Mouse (Mus musculus) midbrain, embryonic 15.5 days (tissue): Measurements from ENCODE around the gene Dok7. TPM values are rescaled to one million over a fixed set of nuclear protein-coding genes. Genes with fewer than 3 reads are reported as not detected.

Experiments
- ATAC-seq: fragments of 200-750 bp; cut with Nextera tagmentation; replicated peaks from 2 replicates; pipeline ENCODE4 v1.8.0; 2017; ENCODE audit warnings: moderate TSS enrichment
- H3K27ac ChIP-seq: fragments of 300-500 bp; sonication (generic); 2 replicates; pipeline ENCODE4 v1.5.1; 2015; ENCODE audit warnings: mild to moderate bottlenecking, inconsistent platforms
- H3K27me3 ChIP-seq: fragments of 300-500 bp; sonication (generic); replicated peaks from 2 replicates; pipeline ENCODE4 v1.6.1; 2015; ENCODE audit warnings: inconsistent platforms
- H3K36me3 ChIP-seq: fragments of 300-500 bp; sonication (generic); replicated peaks from 2 replicates; pipeline ENCODE4 v1.6.1; 2015; ENCODE audit warnings: inconsistent platforms
- H3K4me1 ChIP-seq: fragments of 300-500 bp; sonication (generic); 2 replicates; pipeline ENCODE4 v1.6.1; 2015; ENCODE audit warnings: inconsistent platforms
- H3K4me2 ChIP-seq: fragments of 300-500 bp; sonication (generic); 2 replicates; pipeline ENCODE4 v1.6.1; 2015; ENCODE audit warnings: inconsistent platforms, mild to moderate bottlenecking, moderate library complexity
- H3K4me3 ChIP-seq: fragments of 300-500 bp; sonication (generic); 2 replicates; pipeline ENCODE4 v1.5.1; 2015; ENCODE audit warnings: mild to moderate bottlenecking, inconsistent platforms
- H3K9ac ChIP-seq: fragments of 300-500 bp; sonication (generic); 2 replicates; pipeline ENCODE4 v1.6.1; 2015; ENCODE audit warnings: mild to moderate bottlenecking, inconsistent platforms
- H3K9me3 ChIP-seq: fragments of 300-500 bp; sonication (generic); 2 replicates; pipeline ENCODE4 v1.6.1; 2016; ENCODE audit warnings: inconsistent platforms
- WGBS: fragments of 180-500 bp; shearing (Covaris S2); methylation state at CpG from one replicate; pipeline ENCODE4 v1.1.7; 2015; ENCODE audit warnings: mixed read lengths; 5-methylcytosine and 5-hydroxymethylcytosine counted together
- polyA plus RNA-seq: library from polyadenylated mRNA; unstranded; fragments of >200 nt; fragmentation: Nextera tagmentation; extraction: Ambion mirVana; gene quantifications from 2 replicates; pipeline ENCODE4 v1.2.1, GENCODE M21; 2015

The Dok7 gene
- polyA plus RNA-seq, 1 experiment from 2014 or later: 7.9 TPM

DNA sequence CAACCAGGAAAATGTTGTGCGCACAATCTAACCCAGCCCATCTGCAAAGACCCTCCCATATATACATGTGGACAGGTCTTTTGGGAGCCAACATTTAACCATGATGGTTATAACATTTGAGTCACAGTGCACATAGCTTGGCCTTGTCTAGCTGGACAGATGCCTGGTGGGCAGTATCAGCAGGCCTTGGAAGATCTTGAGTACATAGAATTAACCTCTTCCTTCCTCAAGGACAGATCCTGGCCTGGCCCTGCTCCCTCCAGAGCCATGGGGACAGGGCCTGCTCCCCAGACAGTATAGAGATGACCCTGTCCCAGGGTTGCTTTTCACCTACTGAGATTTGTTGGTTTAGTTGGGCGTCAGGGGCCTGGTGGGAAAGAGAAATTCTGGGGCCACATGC lies 13.3 kb downstream of the Dok7 start:
- H3K36me3 ChIP-seq: no peaks in the 10 kb centered on the region
- no peaks in the 10 kb centered on the region for H3K9me3 ChIP-seq
- no peak overlapping the region for H3K27ac ChIP-seq
- no peak overlapping the region for H3K4me2 ChIP-seq
- ATAC-seq: no peak
- WGBS: 84% methylated on average over 2 of the region's 2 CpGs
- no peaks in the 10 kb centered on the region for H3K27me3 ChIP-seq
- H3K4me3 ChIP-seq: no peak overlapping the region
- H3K4me1 ChIP-seq: no peaks in the 10 kb centered on the region
- no peak overlapping the region for H3K9ac ChIP-seq

DNA sequence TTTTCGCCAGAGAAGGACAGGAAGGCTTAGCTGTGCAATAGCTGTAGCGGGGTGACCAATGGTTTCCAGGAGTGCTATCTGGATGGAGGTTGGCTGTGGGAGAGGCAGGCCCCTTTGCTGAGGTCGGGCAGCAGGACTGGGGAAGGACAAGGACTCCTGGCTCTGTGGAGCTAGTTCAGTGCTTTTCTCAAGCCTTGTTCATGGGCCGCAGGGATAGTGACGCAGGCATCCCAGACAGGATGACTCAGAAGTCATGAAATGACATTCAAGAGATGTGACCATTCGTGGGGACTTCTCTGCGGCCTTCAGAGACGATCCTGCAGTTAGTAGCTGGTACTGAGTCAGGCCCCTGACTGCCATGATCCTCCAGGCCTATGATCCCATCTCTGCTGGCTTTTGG lies 13.7 kb downstream of the Dok7 start:
- no peaks in the 10 kb centered on the region for H3K9me3 ChIP-seq
- H3K4me2 ChIP-seq: no peak overlapping the region
- H3K4me1 ChIP-seq: no peaks in the 10 kb centered on the region
- H3K4me3 ChIP-seq: no peak overlapping the region
- no peak for ATAC-seq
- H3K36me3 ChIP-seq: no peaks in the 10 kb centered on the region
- no peak overlapping the region for H3K27ac ChIP-seq
- H3K27me3 ChIP-seq: no peaks in the 10 kb centered on the region
- WGBS: 90% methylated on average over 8 of the region's 8 CpGs
- no peak overlapping the region for H3K9ac ChIP-seq

DNA sequence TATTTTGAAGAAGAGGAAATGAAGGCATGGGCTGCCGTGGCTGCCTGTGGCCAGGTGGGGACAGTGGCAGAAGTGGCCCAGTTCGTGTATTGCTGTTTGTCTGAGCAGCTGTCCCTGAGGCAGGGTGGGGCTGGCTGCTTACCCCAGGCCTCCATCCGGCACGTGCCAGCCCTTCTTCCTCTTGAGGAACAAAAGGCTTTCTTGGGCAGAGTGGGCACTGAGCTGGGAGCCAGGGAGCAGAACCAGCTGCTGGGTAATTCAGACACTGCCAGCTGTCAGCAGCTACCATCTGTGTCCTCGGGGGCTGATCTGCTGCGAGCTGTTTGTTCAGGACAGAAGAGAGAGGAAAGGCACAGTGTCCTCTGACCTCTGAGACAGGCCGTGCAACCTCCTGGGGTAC lies 14.4 kb downstream of the Dok7 start:
- no peak overlapping the region for H3K9ac ChIP-seq
- no peaks in the 10 kb centered on the region for H3K9me3 ChIP-seq
- peak; percentile 54; the same call in 1 of the 2 replicates for ATAC-seq
- no peak overlapping the region for H3K4me3 ChIP-seq
- H3K4me1 ChIP-seq: no peaks in the 10 kb centered on the region
- 43% methylated on average over 7 of the region's 7 CpGs for WGBS
- H3K27me3 ChIP-seq: no peaks in the 10 kb centered on the region
- H3K27ac ChIP-seq: no peak overlapping the region
- no peak overlapping the region for H3K4me2 ChIP-seq
- H3K36me3 ChIP-seq: no peaks in the 10 kb centered on the region

DNA sequence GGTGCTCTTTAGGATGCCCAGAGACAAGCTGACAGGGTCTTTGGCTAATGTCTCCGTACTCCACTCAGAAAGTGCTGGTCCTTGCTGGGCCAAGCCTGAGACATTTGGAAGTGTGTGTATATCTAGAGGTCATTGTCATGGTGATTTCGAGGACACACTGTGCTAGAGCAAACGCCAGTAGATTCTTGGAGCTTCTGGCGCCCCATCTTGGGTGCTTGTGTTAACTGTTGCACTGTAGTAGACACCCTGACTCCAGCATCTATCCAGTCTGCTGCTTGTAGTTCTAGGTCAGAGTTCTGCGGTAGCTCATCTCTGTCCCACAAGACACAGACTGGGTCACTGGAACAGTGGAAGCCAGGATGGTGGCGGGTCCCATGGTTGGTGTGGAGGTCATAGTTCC lies 15.3 kb downstream of the Dok7 start:
- no peaks in the 10 kb centered on the region for H3K27me3 ChIP-seq
- no peaks in the 10 kb centered on the region for H3K9me3 ChIP-seq
- no peak for ATAC-seq
- no peak overlapping the region for H3K4me2 ChIP-seq
- no peak overlapping the region for H3K9ac ChIP-seq
- H3K27ac ChIP-seq: no peak overlapping the region
- H3K36me3 ChIP-seq: no peaks in the 10 kb centered on the region
- 91% methylated on average over 6 of the region's 6 CpGs for WGBS
- H3K4me3 ChIP-seq: no peak overlapping the region
- H3K4me1 ChIP-seq: no peaks in the 10 kb centered on the region

DNA sequence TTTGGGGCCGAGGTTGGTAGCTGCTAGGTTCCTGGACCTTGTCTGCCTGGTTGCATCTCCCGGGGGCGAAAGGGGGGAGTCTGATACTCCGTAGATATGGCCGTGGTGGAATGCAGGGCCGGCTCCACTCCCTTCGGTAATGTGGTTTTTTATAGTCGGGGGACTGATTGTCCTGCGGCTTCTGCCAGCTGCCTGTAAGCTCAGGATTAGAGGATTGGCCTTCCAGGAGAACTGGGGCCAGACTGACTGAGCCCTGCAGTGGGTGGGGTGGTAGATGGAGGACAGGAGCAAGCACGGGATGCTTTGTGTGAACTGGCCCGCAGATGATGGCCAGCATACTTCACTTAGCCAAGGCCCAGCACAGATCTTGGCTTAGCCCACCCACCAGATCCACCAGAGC lies 16.7 kb downstream of the Dok7 start:
- no peak overlapping the region for H3K27ac ChIP-seq
- no peak overlapping the region for H3K4me3 ChIP-seq

DNA sequence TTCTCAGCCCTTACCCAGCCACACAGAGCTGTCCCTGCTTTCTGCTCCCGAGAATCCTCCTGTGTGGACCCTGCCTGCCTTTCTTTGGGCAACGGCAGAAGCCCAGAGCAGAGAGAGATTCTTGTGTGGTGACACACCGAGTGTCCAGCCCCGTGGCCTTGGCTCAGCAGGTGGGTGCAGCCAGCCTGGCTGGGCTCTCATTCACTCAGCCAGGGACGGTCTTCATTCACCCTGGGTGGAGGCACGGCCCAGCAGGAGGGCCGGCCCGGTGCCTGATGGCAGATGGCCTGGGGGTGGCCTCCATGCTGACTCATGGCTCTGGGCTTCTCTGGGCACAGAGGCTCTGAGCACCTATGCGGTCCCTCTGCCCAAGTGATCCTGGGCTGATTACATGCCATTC lies 17.4 kb downstream of the Dok7 start:
- Histone ChIP-seq H3K27me3 (peaks cover 7% of the 10 kb centered on the region; the same call in 1 of the 2 replicates), H3K9ac (no peak overlapping the region), H3K27ac (no peak overlapping the region), H3K4me3 (no peak overlapping the region), H3K9me3 (no peaks in the 10 kb centered on the region), H3K4me1 (no peaks in the 10 kb centered on the region), H3K36me3 (no peaks in the 10 kb centered on the region), H3K4me2 (no peak overlapping the region)
- 74% methylated on average over 9 of the region's 9 CpGs for WGBS
- ATAC-seq: no peak

More for the DNA sequence above, 16.7 kb downstream of the Dok7 start:
- no peaks in the 10 kb centered on the region for H3K27me3 ChIP-seq
- no peak overlapping the region for H3K4me2 ChIP-seq
- WGBS: 83% methylated on average over 11 of the region's 11 CpGs
- no peaks in the 10 kb centered on the region for H3K36me3 ChIP-seq
- no peaks in the 10 kb centered on the region for H3K9me3 ChIP-seq
- no peak for ATAC-seq
- no peak overlapping the region for H3K9ac ChIP-seq
- H3K4me1 ChIP-seq: no peaks in the 10 kb centered on the region

DNA sequence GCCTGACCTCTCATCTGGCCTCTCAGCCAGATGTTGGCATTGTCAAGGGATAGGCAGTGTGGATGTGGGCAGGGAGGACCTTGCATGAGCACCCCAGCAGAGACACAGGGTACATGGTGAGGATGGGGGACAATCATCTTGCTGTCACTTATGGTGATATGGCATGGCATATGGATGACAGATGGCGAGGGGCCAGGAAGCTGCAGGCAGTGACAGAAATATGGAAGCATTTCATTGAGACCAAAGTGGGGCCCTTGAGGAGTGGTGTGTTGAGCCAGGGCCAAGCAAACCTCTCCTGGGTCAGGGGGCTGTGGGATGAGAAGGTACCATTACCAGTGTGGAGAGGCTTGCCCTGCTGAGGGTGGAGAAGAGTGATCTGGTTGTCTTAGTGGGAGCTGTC lies 19.8 kb downstream of the Dok7 start:
- H3K4me3 ChIP-seq: no peak overlapping the region
- H3K36me3 ChIP-seq: no peaks in the 10 kb centered on the region
- H3K27ac ChIP-seq: no peak overlapping the region
- WGBS: 100% methylated on average over 1 of the region's 1 CpGs
- no peak for ATAC-seq
- no peaks in the 10 kb centered on the region for H3K4me1 ChIP-seq
- H3K4me2 ChIP-seq: no peak overlapping the region
- no peak overlapping the region for H3K9ac ChIP-seq
- peaks cover 8% of the 10 kb centered on the region; the same call in 1 of the 2 replicates for H3K27me3 ChIP-seq
- H3K9me3 ChIP-seq: no peaks in the 10 kb centered on the region

DNA sequence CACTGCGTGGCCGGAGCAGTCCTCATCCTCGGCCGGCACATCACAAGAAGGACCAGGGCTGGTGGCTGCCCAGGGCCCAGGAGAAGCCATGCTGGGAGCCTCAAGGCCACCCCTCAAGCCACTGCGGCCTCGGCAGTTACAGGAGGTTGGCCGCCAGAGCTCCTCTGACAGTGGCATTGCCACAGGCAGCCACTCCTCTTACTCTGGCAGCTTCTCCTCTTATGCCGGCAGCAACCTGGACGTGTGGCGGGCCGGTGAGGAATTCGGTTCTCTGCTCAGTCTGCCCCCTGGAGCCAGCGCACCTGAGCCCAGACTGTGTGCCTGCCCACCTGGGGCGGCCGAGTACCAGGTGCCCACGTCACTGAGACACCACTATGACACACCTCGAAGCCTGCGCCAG lies 22.5 kb downstream of the Dok7 start:
- 31% methylated on average over 18 of the region's 18 CpGs for WGBS
- Histone ChIP-seq H3K36me3 (no peaks in the 10 kb centered on the region), H3K27ac (no peak overlapping the region), H3K9ac (no peak overlapping the region), H3K4me1 (no peaks in the 10 kb centered on the region), H3K27me3 (peaks cover 8% of the 10 kb centered on the region; the same call in 1 of the 2 replicates), H3K4me3 (no peak overlapping the region), H3K9me3 (no peaks in the 10 kb centered on the region), H3K4me2 (no peak overlapping the region)
- no peak for ATAC-seq

DNA sequence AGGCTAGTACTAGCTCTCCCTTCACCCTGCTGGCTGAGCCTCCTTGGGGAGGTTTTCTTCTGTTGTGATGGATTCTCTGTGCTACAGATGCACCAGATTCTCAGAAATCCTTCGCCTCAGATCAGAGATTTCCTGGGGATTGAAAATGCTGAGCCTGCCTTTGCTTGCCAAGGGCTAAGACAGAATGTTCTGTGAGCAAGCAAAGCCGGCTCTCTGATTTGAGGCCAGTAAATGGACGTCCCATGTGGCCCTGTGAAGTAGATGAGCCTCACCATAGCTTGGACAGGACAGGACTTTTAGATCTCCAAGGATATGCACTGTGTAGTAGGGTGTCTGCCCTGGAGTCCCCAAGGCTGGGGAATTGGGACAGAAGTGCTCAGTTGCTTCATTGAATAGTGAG lies 28.3 kb downstream of the Dok7 start:
- no peaks in the 10 kb centered on the region for H3K9me3 ChIP-seq
- no peak overlapping the region for H3K27ac ChIP-seq
- no peaks in the 10 kb centered on the region for H3K36me3 ChIP-seq
- no peaks in the 10 kb centered on the region for H3K4me1 ChIP-seq
- no peak overlapping the region for H3K4me3 ChIP-seq
- no peak overlapping the region for H3K9ac ChIP-seq
- WGBS: 66% methylated on average over 3 of the region's 3 CpGs
- H3K4me2 ChIP-seq: no peak overlapping the region
- no peak for ATAC-seq
- H3K27me3 ChIP-seq: no peaks in the 10 kb centered on the region

DNA sequence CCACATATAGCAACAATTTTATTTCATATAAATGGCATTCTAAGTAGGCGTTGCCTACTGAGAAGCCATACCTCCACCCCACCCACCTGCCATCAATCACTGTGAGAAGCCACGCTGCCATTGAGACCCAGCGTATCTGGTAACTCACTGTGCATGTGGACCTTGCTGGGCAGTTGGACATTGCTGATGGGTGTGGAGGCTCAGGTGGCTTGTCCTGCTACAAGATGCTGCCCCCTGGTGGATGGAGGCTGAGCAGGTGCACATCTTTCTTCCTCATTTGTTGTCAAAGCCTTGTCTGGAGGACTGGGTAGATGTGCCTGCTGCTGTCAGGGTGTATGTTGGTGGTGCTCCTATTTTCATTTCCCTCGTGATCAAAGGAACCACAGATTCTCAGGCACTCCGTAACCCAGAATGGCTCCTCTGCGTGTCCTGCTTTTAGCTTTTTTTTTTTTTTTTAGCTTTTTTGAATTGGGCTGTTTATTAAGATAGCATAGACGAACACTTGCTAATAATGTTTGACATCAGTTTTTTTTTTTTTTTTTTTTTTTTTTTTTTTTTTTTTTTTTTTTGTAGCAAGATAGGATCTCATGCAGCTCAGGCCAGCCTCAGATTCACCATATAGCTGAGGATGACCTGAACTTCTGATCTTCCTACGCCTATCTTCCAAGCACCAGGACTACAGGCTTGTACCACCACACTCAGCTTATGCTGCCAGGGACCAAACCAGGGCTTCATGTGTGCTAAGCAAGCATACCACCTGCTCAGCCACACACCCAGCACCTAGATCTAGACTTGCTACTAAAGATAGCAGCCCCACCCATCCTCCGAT lies 32.4 kb downstream of the Dok7 start:
- Histone ChIP-seq H3K4me3 (no peak overlapping the region), H3K4me1 (no peaks in the 10 kb centered on the region), H3K36me3 (peaks cover 22% of the 10 kb centered on the region), H3K4me2 (no peak overlapping the region), H3K9ac (no peak overlapping the region), H3K27me3 (no peaks in the 10 kb centered on the region), H3K27ac (no peak overlapping the region), H3K9me3 (no peaks in the 10 kb centered on the region)
- no peak for ATAC-seq
- WGBS: 69% methylated on average over 9 of the region's 9 CpGs

DNA sequence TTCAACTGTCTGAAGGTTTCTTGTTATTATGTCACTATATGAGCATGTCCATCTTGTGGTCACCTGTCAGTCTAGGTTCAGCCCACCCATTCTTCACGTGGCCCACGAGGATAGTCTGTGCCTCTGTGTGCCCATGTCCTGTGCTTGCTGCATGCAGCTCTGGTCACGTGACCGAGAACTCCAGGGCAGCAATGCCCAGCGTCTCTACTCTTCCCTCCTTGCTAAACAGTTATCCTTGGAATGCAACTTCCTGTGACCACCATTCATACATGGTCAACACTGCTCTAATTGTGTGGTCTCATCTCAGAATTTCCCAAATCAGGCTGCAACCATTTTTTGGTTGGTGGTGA lies 33.0 kb downstream of the Dok7 start:
- ATAC-seq: no peak
- 80% methylated on average over 5 of the region's 5 CpGs for WGBS

DNA sequence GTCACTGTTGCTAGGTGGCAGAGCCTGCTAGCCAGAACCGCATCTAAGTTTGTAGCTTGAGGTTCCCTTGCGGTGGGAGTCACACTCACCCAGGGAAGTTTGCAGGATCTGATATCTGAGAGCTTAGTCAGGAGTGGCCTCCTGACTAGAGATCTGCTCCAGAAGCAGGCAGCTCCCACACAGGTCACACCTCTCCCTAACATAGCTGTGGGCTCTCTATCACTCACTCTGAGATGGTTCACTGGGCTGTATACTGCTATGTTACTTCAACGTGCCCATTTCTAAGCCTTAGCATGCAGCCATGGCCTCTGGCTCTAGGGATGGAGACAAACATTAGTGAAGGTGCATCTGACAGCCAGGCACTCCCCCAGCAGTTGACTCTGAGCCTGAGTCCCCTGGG lies 35.1 kb downstream of the Dok7 start:
- Histone ChIP-seq H3K4me1 (no peaks in the 10 kb centered on the region), H3K9ac (no peak overlapping the region), H3K4me2 (no peak overlapping the region), H3K4me3 (no peak overlapping the region), H3K9me3 (no peaks in the 10 kb centered on the region), H3K36me3 (peaks cover 46% of the 10 kb centered on the region), H3K27ac (no peak overlapping the region), H3K27me3 (no peaks in the 10 kb centered on the region)
- WGBS: 94% methylated on average over 3 of the region's 3 CpGs
- no peak for ATAC-seq

More for the DNA sequence above, 33.0 kb downstream of the Dok7 start:
- no peaks in the 10 kb centered on the region for H3K4me1 ChIP-seq
- no peak overlapping the region for H3K9ac ChIP-seq
- no peak overlapping the region for H3K27ac ChIP-seq
- no peaks in the 10 kb centered on the region for H3K27me3 ChIP-seq
- H3K4me2 ChIP-seq: no peak overlapping the region
- H3K9me3 ChIP-seq: no peaks in the 10 kb centered on the region
- H3K36me3 ChIP-seq: peaks cover 25% of the 10 kb centered on the region
- no peak overlapping the region for H3K4me3 ChIP-seq

DNA sequence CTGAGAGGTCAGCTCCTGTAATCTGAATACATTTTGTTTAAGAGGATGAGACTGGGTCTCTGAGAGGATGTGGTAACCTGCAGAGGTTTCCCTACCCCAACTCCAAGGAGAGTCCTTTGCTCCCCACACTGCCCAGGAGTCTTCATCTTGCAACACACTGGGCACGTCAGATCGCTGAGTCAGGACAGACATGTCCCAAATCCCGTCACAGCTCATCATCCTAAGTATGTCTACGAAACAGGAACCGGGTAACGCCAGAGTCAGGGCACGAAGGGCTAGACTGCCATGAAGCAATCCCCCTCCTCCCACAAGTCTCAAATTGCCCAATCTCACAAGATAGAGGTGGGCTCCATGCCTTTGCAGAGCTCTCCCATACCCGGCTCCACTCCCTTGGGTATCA lies 46.5 kb downstream of the Dok7 start:
- Histone ChIP-seq H3K27me3 (no peaks in the 10 kb centered on the region), H3K9ac (no peak overlapping the region), H3K4me2 (peak overlapping the region; percentile 61; the same call in 1 of the 2 replicates), H3K9me3 (no peaks in the 10 kb centered on the region), H3K36me3 (peaks cover 19% of the 10 kb centered on the region), H3K4me1 (peaks cover 23% of the 10 kb centered on the region), H3K27ac (no peak overlapping the region), H3K4me3 (no peak overlapping the region)
- WGBS: 88% methylated on average over 8 of the region's 8 CpGs
- ATAC-seq: no peak
